In genomic region chr10:112203463-112203862, GRCm38 (mm10) we compare ENCODE assay signal across 9 mouse cellular contexts. TPM values are rescaled to one million over a fixed set of nuclear protein-coding genes. Genes with fewer than 3 reads are reported as not detected.
DNase-seq lines count a peak whose midpoint lies in the region; ATAC-seq and TF ChIP-seq lines count a peak whose summit lies in the region.
"Had no signal": no experiment of that assay in that cellular context is flagged by ENCODE, and none has a peak within 500 bp of the region (broad histone marks: within the 10 kb centered on the region; RNA-seq: fewer than 3 reads in every experiment).

No protein-coding gene starts in this region.

- H3K9me3 ChIP-seq in liver, embryonic 12.5 days (replicated peaks), result no peaks in the 10 kb centered on the region
- H3K9me3 ChIP-seq in embryonic facial prominence, embryonic 10.5 days, result no peaks in the 10 kb centered on the region
- H3K9me3 ChIP-seq in kidney, embryonic 16.5 days (ENCODE audit: low read length), result no peaks in the 10 kb centered on the region
- H3K9me3 ChIP-seq in limb, embryonic 14.5 days (ENCODE audit: control insufficient read depth, low read length), result no peaks in the 10 kb centered on the region
- H3K9me3 ChIP-seq: lung, embryonic 15.5 days had no signal

- no peak overlapping the region for H3K4me2 ChIP-seq in liver, embryonic 12.5 days
- no peak overlapping the region for H3K4me2 ChIP-seq in kidney, embryonic 16.5 days (replicated peaks; ENCODE audit: low read depth, low read length)
- H3K4me2 ChIP-seq in limb, embryonic 14.5 days (replicated peaks; ENCODE audit: low read depth, low read length, severe bottlenecking), result no peak overlapping the region
- H3K4me2 ChIP-seq: lung, embryonic 15.5 days had no signal

- WGBS in liver, embryonic 12.5 days (ENCODE audit: insufficient replicate concordance), result 51% methylated on average over 2 of the region's 2 CpGs
- 60% methylated on average over 2 of the region's 2 CpGs for WGBS in embryonic facial prominence, embryonic 10.5 days
- WGBS in kidney, embryonic 16.5 days, result 62% methylated on average over 2 of the region's 2 CpGs
- 64% methylated on average over 2 of the region's 2 CpGs for WGBS in limb, embryonic 14.5 days

- H3K9ac ChIP-seq in liver, embryonic 12.5 days, result no peak overlapping the region
- no peak overlapping the region for H3K9ac ChIP-seq in kidney, embryonic 16.5 days (replicated peaks; ENCODE audit: low read length)
- no peak overlapping the region for H3K9ac ChIP-seq in limb, embryonic 14.5 days (ENCODE audit: low read depth, low read length, severe bottlenecking)
- H3K9ac ChIP-seq: lung, embryonic 15.5 days had no signal

- intact Hi-C loops in heart, postnatal 36 days (cut with DNase I), result loop anchor here (5.0 kb wide), 1 partner anchor 181 kb away; no protein-coding TSS in a partner anchor

- no peak for ATAC-seq in liver, embryonic 12.5 days
- ATAC-seq in kidney, embryonic 16.5 days (ENCODE audit: low FRiP score, low TSS enrichment), result peak; percentile 78; the same call in 1 of the 2 replicates
- ATAC-seq in limb, embryonic 14.5 days (ENCODE audit: low FRiP score, low read depth), result no peak

- no peaks in the 10 kb centered on the region for H3K27me3 ChIP-seq in liver, embryonic 12.5 days (replicated peaks)
- no peaks in the 10 kb centered on the region for H3K27me3 ChIP-seq in embryonic facial prominence, embryonic 10.5 days (replicated peaks; ENCODE audit: low read depth, poor library complexity, severe bottlenecking)
- no peaks in the 10 kb centered on the region for H3K27me3 ChIP-seq in kidney, embryonic 16.5 days (ENCODE audit: insufficient read depth, low read length)
- H3K27me3 ChIP-seq in limb, embryonic 14.5 days (ENCODE audit: control insufficient read depth, insufficient read depth, low read length), result no peaks in the 10 kb centered on the region
- H3K27me3 ChIP-seq: lung, embryonic 15.5 days had no signal

- no peaks in the 10 kb centered on the region for H3K36me3 ChIP-seq in liver, embryonic 12.5 days
- H3K36me3 ChIP-seq in embryonic facial prominence, embryonic 10.5 days (replicated peaks), result no peaks in the 10 kb centered on the region
- no peaks in the 10 kb centered on the region for H3K36me3 ChIP-seq in kidney, embryonic 16.5 days (ENCODE audit: insufficient read depth, low read length)
- no peaks in the 10 kb centered on the region for H3K36me3 ChIP-seq in limb, embryonic 14.5 days (ENCODE audit: control insufficient read depth, insufficient read depth, low read length)
- H3K36me3 ChIP-seq: lung, embryonic 15.5 days had no signal

- no peaks in the 10 kb centered on the region for H3K4me1 ChIP-seq in liver, embryonic 12.5 days
- no peaks in the 10 kb centered on the region for H3K4me1 ChIP-seq in embryonic facial prominence, embryonic 10.5 days
- no peaks in the 10 kb centered on the region for H3K4me1 ChIP-seq in kidney, embryonic 16.5 days (ENCODE audit: insufficient read depth, low read length)
- H3K4me1 ChIP-seq in limb, embryonic 14.5 days (ENCODE audit: control insufficient read depth, insufficient read depth, low read length), result no peaks in the 10 kb centered on the region
- H3K4me1 ChIP-seq: lung, embryonic 15.5 days had no signal

- peak; percentile 4 for DNase-seq in liver
- peak; percentile 18 for DNase-seq in embryonic facial prominence, embryonic 10.5 days (ENCODE audit: low spot score)
- DNase-seq in limb, embryonic 14.5 days (ENCODE audit: low spot score), result peak; percentile 40
- DNase-seq in right cerebral cortex, postnatal 4 days, result peak; percentile 38
- no peak for DNase-seq in thymus, postnatal 10 days (ENCODE audit: low spot score in 2 of 2)
- DNase-seq in heart, postnatal 36 days, result no peak

- no peak overlapping the region for H3K4me3 ChIP-seq in liver, embryonic 12.5 days
- H3K4me3 ChIP-seq in embryonic facial prominence, embryonic 10.5 days, result no peak overlapping the region
- no peak overlapping the region for H3K4me3 ChIP-seq in kidney, embryonic 16.5 days (ENCODE audit: low read length)
- no peak overlapping the region for H3K4me3 ChIP-seq in limb, embryonic 14.5 days (replicated peaks; ENCODE audit: low read length)
- H3K4me3 ChIP-seq: lung, embryonic 15.5 days had no signal

- TF ChIP-seq POLR2A in limb, embryonic 14.5 days (IDR thresholded peaks at IDR 0.05; ENCODE audit: borderline replicate concordance, extremely low read depth, insufficient read depth, insufficient read length), result no peak

- H3K27ac ChIP-seq in liver, embryonic 12.5 days, result no peak overlapping the region
- H3K27ac ChIP-seq in embryonic facial prominence, embryonic 10.5 days (replicated peaks), result no peak overlapping the region
- no peak overlapping the region for H3K27ac ChIP-seq in kidney, embryonic 16.5 days (ENCODE audit: low read length)
- H3K27ac ChIP-seq in limb, embryonic 14.5 days (replicated peaks; ENCODE audit: low read depth, low read length), result no peak overlapping the region
- H3K27ac ChIP-seq: lung, embryonic 15.5 days had no signal

RNA-seq across cellular contexts. Expression of gene Caps2, which starts 40.0 kb away (rescaled TPM):
- 0.07 TPM in 1 of 2 replicates, not detected in the other for polyA plus RNA-seq in liver, embryonic 12.5 days (2016; fragmentation: Nextera tagmentation; extraction: Ambion mirVana)
- 0.25 and 0.34 TPM in 2 replicates for polyA plus RNA-seq in embryonic facial prominence, embryonic 10.5 days (2016; fragmentation: Nextera tagmentation; extraction: Ambion mirVana)
- polyA plus RNA-seq in kidney, embryonic 16.5 days (2015; fragmentation: Nextera tagmentation; extraction: Ambion mirVana), result 0.40 and 0.58 TPM in 2 replicates
- polyA plus RNA-seq in limb, embryonic 14.5 days (2012; rRNA removed), result 0.37 and 0.40 TPM in 2 replicates
- polyA plus RNA-seq in limb, embryonic 14.5 days (2014; fragmentation: Nextera tagmentation; extraction: Ambion mirVana), result 0.28 and 0.33 TPM in 2 replicates
- not detected for total RNA-seq in heart, postnatal 36 days (2021)

RNA-seq across cellular contexts. Expression of gene Glipr1l3, which starts 43.3 kb away (rescaled TPM):
- polyA plus RNA-seq in liver, embryonic 12.5 days (2016; fragmentation: Nextera tagmentation; extraction: Ambion mirVana), result not detected in 2 replicates
- not detected in 2 replicates for polyA plus RNA-seq in embryonic facial prominence, embryonic 10.5 days (2016; fragmentation: Nextera tagmentation; extraction: Ambion mirVana)
- polyA plus RNA-seq in kidney, embryonic 16.5 days (2015; fragmentation: Nextera tagmentation; extraction: Ambion mirVana), result not detected in 2 replicates
- polyA plus RNA-seq in limb, embryonic 14.5 days (2012; rRNA removed), result not detected in 2 replicates
- not detected in 2 replicates for polyA plus RNA-seq in limb, embryonic 14.5 days (2014; fragmentation: Nextera tagmentation; extraction: Ambion mirVana)
- total RNA-seq in heart, postnatal 36 days (2021), result not detected
- polyA plus RNA-seq: lung, embryonic 15.5 days had no signal

Comparison
In these comparisons a context has a peak if more than half of its experiments do, and no peak if none do; other contexts are left out.
1. DNase-seq: peak in liver (single experiment), embryonic facial prominence, embryonic 10.5 days (single experiment), limb, embryonic 14.5 days (single experiment) and right cerebral cortex, postnatal 4 days (single experiment); none in thymus, postnatal 10 days (0 of 2) and heart, postnatal 36 days (0 of 2).